Mouse (Mus musculus) intestine, embryonic 14.5 days (tissue): Measurements from ENCODE around the gene Arhgef15. TPM values are rescaled to one million over a fixed set of nuclear protein-coding genes. Genes with fewer than 3 reads are reported as not detected.

Experiments used
- ATAC-seq: fragments of 200-750 bp; cut with Nextera tagmentation; replicated peaks from 2 replicates; pipeline ENCODE4 v1.8.0; 2017; ENCODE audit warnings: low read depth, moderate number of reproducible peaks, moderate TSS enrichment, moderate library complexity; ENCODE audit not compliant: low FRiP score, low TSS enrichment
- DNase-seq: peaks from one replicate; pipeline ENCODE4 v3.0.0-alpha.2; 2018; ENCODE audit warnings: low spot score
- H3K27ac ChIP-seq: fragments of 300-500 bp; sonication (generic); 2 replicates; pipeline ENCODE4 v1.5.1; 2014; ENCODE audit warnings: low read depth, mild to moderate bottlenecking, control low read depth
- H3K27me3 ChIP-seq: fragments of 300-500 bp; sonication (generic); replicated peaks from 2 replicates; pipeline ENCODE4 v1.6.1; 2014; ENCODE audit warnings: low read length, control low read depth; ENCODE audit not compliant: control insufficient read depth, insufficient read depth
- H3K36me3 ChIP-seq: fragments of 300-500 bp; sonication (generic); 2 replicates; pipeline ENCODE4 v1.6.1; 2014; ENCODE audit warnings: low read length, control low read depth; ENCODE audit not compliant: control insufficient read depth, insufficient read depth
- H3K4me1 ChIP-seq: fragments of 300-500 bp; sonication (generic); replicated peaks from 2 replicates; pipeline ENCODE4 v1.6.1; 2014; ENCODE audit warnings: low read length, control low read depth, mixed read lengths; ENCODE audit not compliant: control insufficient read depth, insufficient read depth
- H3K4me2 ChIP-seq: fragments of 300-500 bp; sonication (generic); 2 replicates; pipeline ENCODE4 v1.6.1; 2014; ENCODE audit warnings: low read length
- H3K4me3 ChIP-seq: fragments of 300-500 bp; sonication (generic); 2 replicates; pipeline ENCODE4 v1.5.1; 2014; ENCODE audit warnings: low read depth, low read length, control low read depth, mixed read lengths
- H3K9ac ChIP-seq: fragments of 300-500 bp; sonication (generic); 2 replicates; pipeline ENCODE4 v1.6.1; 2014; ENCODE audit warnings: mild to moderate bottlenecking, low read length
- H3K9me3 ChIP-seq: fragments of 300-500 bp; sonication (generic); 2 replicates; pipeline ENCODE4 v1.6.1; 2016; ENCODE audit warnings: low read length, control low read depth; ENCODE audit not compliant: control insufficient read depth
- WGBS: fragments of 180-500 bp; shearing (Covaris S2); extraction: QIAGEN DNeasy Blood & Tissue Kit; methylation state at CpG from one replicate; pipeline ENCODE4 v1.1.7; 2014; 5-methylcytosine and 5-hydroxymethylcytosine counted together
- polyA plus RNA-seq: library from polyadenylated mRNA; unstranded; fragments of >200 nt; fragmentation: Nextera tagmentation; extraction: Ambion mirVana; gene quantifications from 2 replicates; pipeline ENCODE4 v1.2.1, GENCODE M21; 2014

Arhgef15 gene
- polyA plus RNA-seq, 1 experiment from 2014 or later: 9.6 TPM

DNA sequence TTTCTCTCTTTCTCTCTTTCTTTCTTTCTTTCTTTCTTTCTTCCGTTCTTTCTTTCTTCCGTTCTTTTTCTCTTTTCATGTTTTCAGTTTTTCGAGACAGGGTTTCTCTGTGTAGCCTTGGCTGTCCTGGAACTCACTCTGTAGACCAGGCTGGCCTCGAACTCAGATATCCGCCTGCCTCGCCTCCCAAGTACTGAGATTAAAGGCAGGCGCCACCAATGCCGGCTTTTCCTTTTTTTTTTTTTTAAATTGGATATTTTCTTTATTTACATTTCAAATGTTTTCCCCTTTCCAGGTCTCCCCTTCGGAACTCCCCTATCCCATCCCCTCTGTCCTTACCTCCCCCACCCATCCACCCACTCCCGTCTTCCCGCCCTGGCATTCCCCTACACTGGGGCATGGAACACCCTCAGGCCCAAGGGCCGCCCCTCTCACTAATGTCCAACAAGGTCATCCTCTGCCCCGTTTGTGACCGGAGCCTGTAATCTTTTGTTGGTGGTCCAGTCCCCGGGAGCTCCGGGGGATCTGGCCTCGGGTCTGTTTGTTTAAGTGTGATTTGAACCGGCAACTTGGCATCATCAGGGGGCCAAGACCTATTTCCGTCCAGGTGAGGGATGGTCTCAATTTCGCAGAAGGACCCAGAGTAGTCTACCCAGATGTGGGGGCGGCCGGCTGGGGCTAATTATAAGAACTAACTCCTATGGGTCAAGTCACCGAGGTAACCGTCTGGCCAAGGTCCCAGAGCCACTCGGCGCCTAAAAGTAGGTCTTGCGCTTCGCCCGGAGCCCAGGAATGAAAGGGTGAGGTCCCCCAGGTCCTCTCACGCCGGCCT lies 56.5 kb downstream of the Arhgef15 start:
- Histone ChIP-seq H3K4me3 (peak overlapping the region; percentile 99), H3K27me3 (no peaks in the 10 kb centered on the region), H3K9ac (peak overlapping the region; percentile 27), H3K27ac (no peak overlapping the region), H3K9me3 (no peaks in the 10 kb centered on the region), H3K4me2 (peak overlapping the region; percentile 52), H3K36me3 (peaks cover 34% of the 10 kb centered on the region), H3K4me1 (peaks cover 6% of the 10 kb centered on the region)
- ATAC-seq (peak; percentile 44), DNase-seq (no peak)
- 26% methylated on average over 31 of the region's 31 CpGs for WGBS

DNA sequence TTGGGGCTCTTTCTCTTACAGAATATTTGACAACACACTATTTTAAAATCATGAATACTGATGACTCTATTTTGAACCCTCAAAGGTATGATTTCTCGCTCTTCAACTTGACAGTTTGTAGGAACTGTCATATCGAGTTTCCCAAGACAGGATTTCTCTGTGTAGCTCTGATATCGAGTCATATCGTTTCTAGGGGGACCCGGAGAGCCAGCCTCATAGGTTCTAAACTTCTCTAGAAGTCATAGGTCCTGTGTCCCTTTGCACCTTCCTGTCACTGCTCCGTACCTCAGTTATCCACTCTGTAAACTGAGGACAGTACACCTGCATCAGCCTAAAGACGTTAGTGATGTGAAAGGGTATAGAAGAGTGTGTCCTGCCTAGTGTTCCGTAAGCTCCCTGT lies 57.5 kb downstream of the Arhgef15 start:
- peaks cover 25% of the 10 kb centered on the region for H3K36me3 ChIP-seq
- no peak for ATAC-seq
- 90% methylated on average over 8 of the region's 8 CpGs for WGBS
- no peak for DNase-seq
- H3K4me1 ChIP-seq: peaks cover 6% of the 10 kb centered on the region
- H3K4me2 ChIP-seq: no peak overlapping the region
- no peaks in the 10 kb centered on the region for H3K27me3 ChIP-seq
- H3K9ac ChIP-seq: no peak overlapping the region
- no peak overlapping the region for H3K4me3 ChIP-seq
- H3K27ac ChIP-seq: no peak overlapping the region
- no peaks in the 10 kb centered on the region for H3K9me3 ChIP-seq

GRCm38 (mm10) chr11:68898790-68899189 lies 58.5 kb downstream of the Arhgef15 start:
- DNase-seq: no peak
- Histone ChIP-seq H3K27ac (no peak overlapping the region), H3K9me3 (no peaks in the 10 kb centered on the region), H3K4me2 (no peak overlapping the region), H3K9ac (no peak overlapping the region), H3K27me3 (no peaks in the 10 kb centered on the region), H3K4me3 (no peak overlapping the region), H3K4me1 (peaks cover 6% of the 10 kb centered on the region), H3K36me3 (peaks cover 14% of the 10 kb centered on the region)
- 89% methylated on average over 6 of the region's 6 CpGs for WGBS
- no peak for ATAC-seq

GRCm38 (mm10) chr11:68897838-68898237 lies 59.4 kb downstream of the Arhgef15 start:
- Histone ChIP-seq H3K36me3 (peaks cover 5% of the 10 kb centered on the region), H3K4me2 (no peak overlapping the region), H3K27ac (no peak overlapping the region), H3K4me1 (peaks cover 5% of the 10 kb centered on the region), H3K27me3 (no peaks in the 10 kb centered on the region), H3K9ac (no peak overlapping the region), H3K9me3 (no peaks in the 10 kb centered on the region), H3K4me3 (no peak overlapping the region)
- ATAC-seq (no peak), DNase-seq (no peak)
- 66% methylated on average over 6 of the region's 6 CpGs for WGBS

DNA sequence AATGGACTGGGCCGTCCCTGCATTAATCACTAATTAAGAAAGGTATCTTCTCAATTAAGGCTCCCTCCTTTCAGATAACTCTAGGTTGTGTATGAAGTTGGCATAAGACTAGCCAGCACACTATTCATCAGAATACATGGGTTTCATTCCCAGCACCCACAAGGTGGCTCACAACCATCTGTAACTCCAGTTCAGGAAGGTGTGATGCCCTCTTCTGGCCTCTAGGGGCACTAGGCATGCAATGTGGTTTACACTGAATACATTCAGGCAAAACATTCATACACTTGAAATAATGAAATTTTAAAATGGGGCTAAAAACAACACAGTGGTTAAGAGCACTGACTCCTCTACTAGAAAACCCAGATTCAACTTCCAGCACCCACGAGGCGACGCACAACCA lies 60.2 kb downstream of the Arhgef15 start:
- H3K4me3 ChIP-seq: no peak overlapping the region
- H3K4me1 ChIP-seq: no peaks in the 10 kb centered on the region
- DNase-seq: no peak
- no peak overlapping the region for H3K9ac ChIP-seq
- ATAC-seq: no peak
- no peak overlapping the region for H3K27ac ChIP-seq
- WGBS: 40% methylated on average over 4 of the region's 4 CpGs
- H3K36me3 ChIP-seq: no peaks in the 10 kb centered on the region
- no peaks in the 10 kb centered on the region for H3K27me3 ChIP-seq
- H3K4me2 ChIP-seq: no peak overlapping the region
- H3K9me3 ChIP-seq: no peaks in the 10 kb centered on the region

- Histone ChIP-seq H3K4me3 (no peak overlapping the region), H3K9me3 (no peaks in the 10 kb centered on the region), H3K4me1 (no peaks in the 10 kb centered on the region), H3K36me3 (no peaks in the 10 kb centered on the region), H3K27me3 (no peaks in the 10 kb centered on the region), H3K27ac (no peak overlapping the region), H3K4me2 (no peak overlapping the region), H3K9ac (no peak overlapping the region)
- ATAC-seq: no peak
- 85% methylated on average over 5 of the region's 5 CpGs for WGBS
- DNase-seq: no peak
Observed at GRCm38 (mm10) chr11:68896247-68896646, 61.0 kb downstream of the Arhgef15 start.

GRCm38 (mm10) chr11:68893911-68894464 lies 63.3 kb downstream of the Arhgef15 start:
- Histone ChIP-seq H3K4me1 (no peaks in the 10 kb centered on the region), H3K9ac (no peak overlapping the region), H3K4me2 (no peak overlapping the region), H3K4me3 (no peak overlapping the region), H3K27me3 (no peaks in the 10 kb centered on the region), H3K36me3 (no peaks in the 10 kb centered on the region), H3K9me3 (no peaks in the 10 kb centered on the region), H3K27ac (no peak overlapping the region)
- ATAC-seq: no peak
- 68% methylated on average over 12 of the region's 12 CpGs for WGBS
- no peak for DNase-seq
